8 mouse cellular contexts compared by ENCODE assay signal in genomic region chrX:58038061-58039007, GRCm38 (mm10). TPM values are rescaled to one million over a fixed set of nuclear protein-coding genes. Genes with fewer than 3 reads are reported as not detected.
A peak's percentile ranks its signal among the peaks of the same experiment; 100 is the strongest.
DNase-seq lines count a peak whose midpoint lies in the region; ATAC-seq and TF ChIP-seq lines count a peak whose summit lies in the region.

No protein-coding gene starts in this region.

- H3K4me3 ChIP-seq in heart, embryonic 15.5 days = peak overlapping the region; percentile 48
- no peak overlapping the region for H3K4me3 ChIP-seq in heart, adult 2 months
- H3K4me3 ChIP-seq in hindbrain, embryonic 16.5 days (ENCODE audit: low read length) = peak overlapping the region; percentile 38
- H3K4me3 ChIP-seq in neural tube, embryonic 13.5 days = peak overlapping the region; percentile 33

- 16% methylated on average over 61 of the region's 70 CpGs for WGBS in heart, embryonic 15.5 days
- WGBS in heart, adult 2 months = 19% methylated on average over 69 of the region's 70 CpGs
- WGBS in hindbrain, embryonic 16.5 days = 19% methylated on average over 66 of the region's 70 CpGs
- 19% methylated on average over 67 of the region's 70 CpGs for WGBS in neural tube, embryonic 13.5 days

- no peaks in the 10 kb centered on the region for H3K79me2 ChIP-seq in heart, adult 2 months (replicated peaks; ENCODE audit: control insufficient read depth, insufficient read depth, low read length)

- no peaks in the 10 kb centered on the region for H3K9me3 ChIP-seq in heart, embryonic 15.5 days (replicated peaks)
- H3K9me3 ChIP-seq in hindbrain, embryonic 16.5 days (ENCODE audit: control insufficient read depth, low read length) = no peaks in the 10 kb centered on the region
- no peaks in the 10 kb centered on the region for H3K9me3 ChIP-seq in neural tube, embryonic 13.5 days

- H3K27ac ChIP-seq in heart, embryonic 15.5 days = no peak overlapping the region
- H3K27ac ChIP-seq in heart, adult 2 months = no peak overlapping the region
- peak overlapping the region; percentile 71 for H3K27ac ChIP-seq in hindbrain, embryonic 16.5 days (ENCODE audit: low read depth, low read length)
- H3K27ac ChIP-seq in neural tube, embryonic 13.5 days (replicated peaks) = peak overlapping the region; percentile 84

- H3K27me3 ChIP-seq in heart, embryonic 15.5 days = peaks cover 55% of the 10 kb centered on the region
- H3K27me3 ChIP-seq in heart, adult 2 months (ENCODE audit: control insufficient read depth, insufficient read depth, low read length) = 0 out of 2 replicates have a peak, but pooled peaks cover 1% of the 10 kb centered on the region
- no peaks in the 10 kb centered on the region for H3K27me3 ChIP-seq in hindbrain, embryonic 16.5 days (replicated peaks; ENCODE audit: control insufficient read depth, insufficient read depth, low read length)
- H3K27me3 ChIP-seq in neural tube, embryonic 13.5 days = peaks cover 24% of the 10 kb centered on the region

- no peak overlapping the region; the same call in 1 of the 2 replicates for H3K9ac ChIP-seq in heart, embryonic 15.5 days
- no peak overlapping the region for H3K9ac ChIP-seq in heart, adult 2 months (ENCODE audit: low read depth, low read length)
- peak overlapping the region; percentile 47 for H3K9ac ChIP-seq in hindbrain, embryonic 16.5 days (ENCODE audit: low read depth, low read length)
- peak overlapping the region; percentile 59 for H3K9ac ChIP-seq in neural tube, embryonic 13.5 days

- TF ChIP-seq EP300 in heart, adult 2 months (IDR thresholded peaks at IDR 0.05; ENCODE audit: insufficient read depth, low read depth, low read length) = no peak

- 0 out of 2 replicates have a peak, but pooled peaks cover 5% of the 10 kb centered on the region for H3K4me1 ChIP-seq in heart, embryonic 15.5 days (replicated peaks)
- H3K4me1 ChIP-seq in heart, adult 2 months (ENCODE audit: control insufficient read depth, insufficient read depth, low read length) = no peaks in the 10 kb centered on the region
- H3K4me1 ChIP-seq in hindbrain, embryonic 16.5 days (ENCODE audit: control insufficient read depth, insufficient read depth, low read depth, low read length) = no peaks in the 10 kb centered on the region
- H3K4me1 ChIP-seq in neural tube, embryonic 13.5 days (replicated peaks) = no peaks in the 10 kb centered on the region

- H3K4me2 ChIP-seq in heart, embryonic 15.5 days = peak overlapping the region; percentile 64
- H3K4me2 ChIP-seq in hindbrain, embryonic 16.5 days (ENCODE audit: low read length) = peak overlapping the region; percentile 53
- peak overlapping the region; percentile 54 for H3K4me2 ChIP-seq in neural tube, embryonic 13.5 days

- DNase-seq in heart, adult 2 months = no peak
- DNase-seq in cerebellum, postnatal 36 days = peak; percentile 46 to 62
- DNase-seq in layer of hippocampus, adult 9-10 months (ENCODE audit: low spot score) = no peak
- no peak for DNase-seq in right cerebral cortex, postnatal 25 days

- intact Hi-C loops in heart, adult 2 months (cut with DNase I) = no loop called here

- no peak for TF ChIP-seq POLR2A in heart, adult 2 months (IDR thresholded peaks at IDR 0.05; ENCODE audit: insufficient read depth, low read depth, low read length)

- no peaks in the 10 kb centered on the region for H3K36me3 ChIP-seq in heart, embryonic 15.5 days
- H3K36me3 ChIP-seq in heart, adult 2 months (ENCODE audit: control insufficient read depth, insufficient read depth, low read length) = no peaks in the 10 kb centered on the region
- H3K36me3 ChIP-seq in hindbrain, embryonic 16.5 days (ENCODE audit: control insufficient read depth, insufficient read depth, low read length) = no peaks in the 10 kb centered on the region
- H3K36me3 ChIP-seq in neural tube, embryonic 13.5 days = no peaks in the 10 kb centered on the region

- TF ChIP-seq CTCF in heart, adult 2 months (IDR thresholded peaks at IDR 0.05) = no peak

- ATAC-seq in heart, embryonic 15.5 days (replicated peaks; ENCODE audit: insufficient number of reproducible peaks, insufficient read depth, low FRiP score, low read depth) = no peak
- ATAC-seq in hindbrain, embryonic 16.5 days = peak; percentile 91
- peak; percentile 94 for ATAC-seq in neural tube, embryonic 13.5 days (ENCODE audit: low read depth)
- no peak for ATAC-seq in inflammation-experienced regulatory T-cells, adult 6 months

RNA-seq across cellular contexts. Expression of gene Zic3, which starts 15.8 kb away (rescaled TPM):
- 0.09 and 0.11 TPM in 2 replicates for polyA plus RNA-seq in heart, embryonic 15.5 days (2015; fragmentation: Nextera tagmentation; extraction: Ambion mirVana)
- not detected for total RNA-seq in heart, adult 2 months (2021)
- 0.12 TPM in 1 of 2 replicates, not detected in the other for polyA plus RNA-seq in heart, adult 2 months (2012; rRNA removed)
- 15.8 and 20.5 TPM in 2 replicates for polyA plus RNA-seq in hindbrain, embryonic 16.5 days (2015; fragmentation: Nextera tagmentation; extraction: Ambion mirVana)
- polyA plus RNA-seq in neural tube, embryonic 13.5 days (2015; fragmentation: Nextera tagmentation; extraction: Ambion mirVana) = 14.9 and 16.3 TPM in 2 replicates
- polyA plus RNA-seq in inflammation-experienced regulatory T-cells, adult 6 months (2017; shearing (Covaris generic)) = not detected

Comparison
In these comparisons a context has a peak if more than half of its experiments do, and no peak if none do; other contexts are left out.
1. ATAC-seq: peak in hindbrain, embryonic 16.5 days (single experiment) and neural tube, embryonic 13.5 days (single experiment); none in heart, embryonic 15.5 days (single experiment) and inflammation-experienced regulatory T-cells, adult 6 months (single experiment).
2. H3K27ac ChIP-seq: peak in hindbrain, embryonic 16.5 days (single experiment) and neural tube, embryonic 13.5 days (single experiment); none in heart, embryonic 15.5 days (single experiment) and heart, adult 2 months (single experiment).
3. H3K9ac ChIP-seq: peak in hindbrain, embryonic 16.5 days (single experiment) and neural tube, embryonic 13.5 days (single experiment); none in heart, embryonic 15.5 days (single experiment) and heart, adult 2 months (single experiment).
4. DNase-seq: peak in cerebellum, postnatal 36 days (2 of 2); none in heart, adult 2 months (0 of 2), layer of hippocampus, adult 9-10 months (single experiment) and right cerebral cortex, postnatal 25 days (single experiment).
5. RNA of gene Zic3, which starts 15.8 kb away (polyA plus RNA-seq): 15.8 to 20.5 TPM in hindbrain, embryonic 16.5 days and 14.9 to 16.3 TPM in neural tube, embryonic 13.5 days; 0.09 to 0.11 TPM in heart, embryonic 15.5 days, 0.12 TPM in heart, adult 2 months and not detected in inflammation-experienced regulatory T-cells, adult 6 months; every median in the first group is over 10 times any median in the second.
6. Peak in every context shown above with its lines, with median percentiles within 50 percentile points of each other: H3K4me2 ChIP-seq.